Mouse (Mus musculus): ENCODE measurements around the gene Rtn4ip1.
A peak's percentile ranks its signal among the peaks of the same experiment; 100 is the strongest.

The Rtn4ip1 gene

DNA sequence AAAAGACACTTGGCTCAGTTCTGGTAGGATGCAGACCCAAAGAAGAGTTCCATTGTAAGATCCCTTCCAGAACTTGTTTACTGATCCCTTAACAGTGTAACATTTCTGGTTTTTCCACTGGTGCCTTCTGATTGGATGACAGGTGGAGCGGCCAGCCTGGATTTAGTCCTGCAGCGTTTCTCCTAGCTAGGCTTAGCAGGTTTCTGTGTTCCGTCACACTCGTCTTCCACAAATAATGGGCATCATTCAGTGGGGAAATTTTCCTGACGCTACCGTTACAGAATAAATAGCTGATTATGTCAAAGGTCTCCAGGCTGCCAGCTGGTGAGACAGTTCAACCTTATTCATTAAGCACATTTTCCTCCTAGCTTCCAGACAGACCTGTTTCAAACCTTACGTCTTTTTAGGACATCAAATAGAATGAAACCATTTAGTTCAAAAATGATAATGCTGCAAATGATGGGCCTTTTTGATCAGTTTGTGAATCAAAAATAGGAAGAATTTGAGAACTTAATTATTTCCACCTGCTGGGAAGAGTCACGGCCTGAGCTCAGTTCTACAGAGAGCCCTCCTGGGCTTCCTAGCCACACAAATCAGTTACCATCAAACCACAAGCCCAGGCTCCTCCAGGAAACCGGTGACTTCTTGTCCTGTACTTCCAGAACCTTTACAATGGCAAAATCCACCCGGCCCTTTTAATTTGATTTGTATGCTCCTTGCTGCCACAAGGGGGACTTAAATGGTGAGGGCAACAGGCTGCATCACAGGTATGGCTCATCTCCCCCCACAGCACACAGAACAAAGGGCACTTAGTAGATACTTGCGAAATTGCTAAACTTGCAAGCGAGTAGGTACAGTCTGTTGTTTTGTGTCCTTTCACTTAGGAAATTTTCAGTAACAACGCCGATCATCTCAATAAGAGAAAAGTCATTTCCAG is 100.7 kb downstream of the Rtn4ip1 start:
- peak; percentile 50 for DNase-seq (ENCODE audit: inconsistent ontology term)

- DNase-seq (ENCODE audit: inconsistent ontology term), result peak; percentile 15
These were observed 101.5 kb downstream of the Rtn4ip1 start for GRCm38 (mm10) chr10:44002995-44003524.

- DNase-seq (ENCODE audit: inconsistent ontology term), result peak; percentile 77
These were observed 102.0 kb downstream of the Rtn4ip1 start for GRCm38 (mm10) chr10:44003551-44004151.

- peak; percentile 78 for DNase-seq (ENCODE audit: inconsistent ontology term)
These were observed 102.7 kb downstream of the Rtn4ip1 start for GRCm38 (mm10) chr10:44004221-44004751.

- peak; percentile 45 for DNase-seq (ENCODE audit: inconsistent ontology term)
These were observed 104.4 kb downstream of the Rtn4ip1 start for GRCm38 (mm10) chr10:44005677-44006641.

Measured in Muller cell, postnatal 12 days (primary cell).